Mouse (Mus musculus) lung, adult 2 months (tissue): ENCODE results near the gene Psg17.

ENCODE experiments used
- CTCF ChIP-seq: fragments of 200-500 bp; IDR thresholded peaks from 2 replicates; pipeline ENCODE4 v1.5.1; 2011; ENCODE audit warnings: mild to moderate bottlenecking, low read length, control low read depth; ENCODE audit not compliant: insufficient read depth
- POLR2A ChIP-seq: fragments of 200-500 bp; IDR thresholded peaks from 2 replicates; pipeline ENCODE4 v1.6.1; 2011; ENCODE audit warnings: low read depth, mild to moderate bottlenecking, control low read depth, low read length, borderline replicate concordance; ENCODE audit errors: extremely low read depth

- TF ChIP-seq CTCF, result no peak
- no peak for TF ChIP-seq POLR2A
Measured at GRCm38 (mm10) chr7:18821507-18821906, at the start of gene Psg17.
